Mouse (Mus musculus): ENCODE results near the gene S100a6. TPM values are rescaled to one million over a fixed set of nuclear protein-coding genes. Genes with fewer than 3 reads are reported as not detected.

S100a6 gene
- polyA plus RNA-seq, 1 experiment from 2014 or later, result 58.5 TPM

DNA sequence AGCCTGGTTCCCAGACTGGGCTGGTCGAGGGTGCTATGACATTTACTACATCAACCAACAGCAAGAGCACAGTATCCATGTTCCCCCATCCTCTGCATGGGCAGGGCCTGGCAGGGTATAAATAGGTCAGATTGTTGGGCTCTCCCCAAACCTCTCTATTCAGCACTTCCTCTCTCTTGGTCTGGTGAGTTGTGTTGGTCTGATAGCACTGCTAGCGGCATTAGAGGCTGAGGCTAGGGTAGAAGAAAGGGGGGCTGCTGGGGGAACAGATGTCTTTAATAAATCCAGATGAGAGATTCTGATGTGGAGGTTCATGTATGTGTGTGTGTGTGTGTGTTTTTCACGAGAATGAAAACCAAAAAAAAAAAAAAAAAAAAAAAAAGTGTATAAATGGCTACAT lies 9.1 kb upstream of the S100a6 start, which contains the start of gene S100a4:
S100a4 (plus strand) TSS at position 149 of the 400 bp plus-strand sequence.
- H3K27ac ChIP-seq, result peak within 1 kb of the TSS; percentile 87
- H3K27me3 ChIP-seq, result no peaks in the 10 kb centered on the region
- no peak within 1 kb of the TSS for H3K4me3 ChIP-seq
- H3K9ac ChIP-seq, result no peak within 1 kb of the TSS
- peak; percentile 68 for ATAC-seq (ENCODE audit: low FRiP score, low read depth)
- peaks cover 40% of the 10 kb centered on the region for H3K4me1 ChIP-seq
- no peaks in the 10 kb centered on the region for H3K36me3 ChIP-seq
- H3K9me3 ChIP-seq, result no peaks in the 10 kb centered on the region
- H3K4me2 ChIP-seq (replicated peaks), result no peak within 1 kb of the TSS
- 20% methylated on average over 3 of the region's 3 CpGs for WGBS

DNA sequence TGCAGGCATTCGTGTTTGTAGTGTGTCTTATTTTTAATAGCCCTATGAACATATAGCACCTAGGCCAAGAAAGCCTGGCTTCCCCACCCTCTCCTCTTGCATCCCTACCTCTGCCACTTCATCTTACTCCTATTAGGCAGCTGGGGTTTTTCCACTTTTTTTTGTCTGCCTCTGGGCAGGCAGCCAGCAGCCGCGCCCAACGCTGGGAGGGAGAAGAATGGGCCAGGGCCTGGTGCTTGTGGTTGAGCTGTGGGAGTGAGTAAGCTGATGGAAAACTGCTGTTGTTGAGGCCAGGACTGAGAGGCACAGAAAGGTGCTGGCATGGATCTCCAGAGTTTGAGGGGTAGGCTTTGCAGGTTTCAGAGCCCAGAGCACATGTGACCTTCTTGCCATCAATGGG lies 8.3 kb upstream of the S100a6 start:
- Histone ChIP-seq H3K36me3 (no peaks in the 10 kb centered on the region), H3K4me2 (replicated peaks) (no peak overlapping the region), H3K9me3 (no peaks in the 10 kb centered on the region), H3K4me3 (no peak overlapping the region), H3K9ac (no peak overlapping the region), H3K27me3 (no peaks in the 10 kb centered on the region), H3K27ac (peak overlapping the region; percentile 86), H3K4me1 (peaks cover 40% of the 10 kb centered on the region)
- 11% methylated on average over 4 of the region's 4 CpGs for WGBS
- ATAC-seq (ENCODE audit: low FRiP score, low read depth), result peak; percentile 60

DNA sequence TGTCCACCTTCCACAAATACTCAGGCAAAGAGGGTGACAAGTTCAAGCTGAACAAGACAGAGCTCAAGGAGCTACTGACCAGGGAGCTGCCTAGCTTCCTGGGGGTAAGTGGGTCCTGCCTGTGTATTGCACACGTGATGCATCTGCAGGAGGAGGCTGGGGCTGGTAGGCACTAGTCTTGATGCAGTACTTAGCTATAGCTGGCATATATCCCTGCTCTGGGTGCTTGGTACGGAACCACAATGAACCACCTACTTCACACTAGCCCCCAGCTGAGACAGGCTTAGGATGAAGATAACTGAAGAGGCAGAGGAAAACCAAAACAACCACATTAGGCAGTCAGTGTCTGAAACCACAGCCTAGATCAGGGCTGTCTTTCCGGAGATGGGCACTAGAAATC lies 7.6 kb upstream of the S100a6 start:
- WGBS, result 82% methylated on average over 3 of the region's 3 CpGs
- H3K4me3 ChIP-seq, result no peak overlapping the region
- no peak for ATAC-seq (ENCODE audit: low FRiP score, low read depth)
- H3K4me2 ChIP-seq (replicated peaks), result no peak overlapping the region
- no peak overlapping the region for H3K9ac ChIP-seq
- H3K9me3 ChIP-seq, result no peaks in the 10 kb centered on the region
- H3K4me1 ChIP-seq, result peaks cover 40% of the 10 kb centered on the region
- peak overlapping the region; percentile 86 for H3K27ac ChIP-seq
- no peaks in the 10 kb centered on the region for H3K36me3 ChIP-seq
- no peaks in the 10 kb centered on the region for H3K27me3 ChIP-seq

DNA sequence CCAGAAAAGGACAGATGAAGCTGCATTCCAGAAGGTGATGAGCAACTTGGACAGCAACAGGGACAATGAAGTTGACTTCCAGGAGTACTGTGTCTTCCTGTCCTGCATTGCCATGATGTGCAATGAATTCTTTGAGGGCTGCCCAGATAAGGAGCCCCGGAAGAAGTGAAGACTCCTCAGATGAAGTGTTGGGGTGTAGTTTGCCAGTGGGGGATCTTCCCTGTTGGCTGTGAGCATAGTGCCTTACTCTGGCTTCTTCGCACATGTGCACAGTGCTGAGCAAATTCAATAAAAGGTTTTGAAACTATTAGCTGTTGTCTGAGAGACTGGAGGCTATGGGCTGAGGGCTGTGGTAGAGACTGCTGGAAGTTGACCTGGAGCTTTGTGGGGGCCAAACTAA lies 6.9 kb upstream of the S100a6 start:
- no peaks in the 10 kb centered on the region for H3K36me3 ChIP-seq
- H3K27ac ChIP-seq, result peak overlapping the region; percentile 85
- H3K4me2 ChIP-seq (replicated peaks), result no peak overlapping the region
- H3K9ac ChIP-seq, result no peak overlapping the region
- 58% methylated on average over 2 of the region's 2 CpGs for WGBS
- ATAC-seq (ENCODE audit: low FRiP score, low read depth), result peak; percentile 10; the same call in 1 of the 2 replicates
- H3K4me1 ChIP-seq, result peaks cover 44% of the 10 kb centered on the region
- H3K9me3 ChIP-seq, result no peaks in the 10 kb centered on the region
- H3K4me3 ChIP-seq, result no peak overlapping the region
- H3K27me3 ChIP-seq, result no peaks in the 10 kb centered on the region

DNA sequence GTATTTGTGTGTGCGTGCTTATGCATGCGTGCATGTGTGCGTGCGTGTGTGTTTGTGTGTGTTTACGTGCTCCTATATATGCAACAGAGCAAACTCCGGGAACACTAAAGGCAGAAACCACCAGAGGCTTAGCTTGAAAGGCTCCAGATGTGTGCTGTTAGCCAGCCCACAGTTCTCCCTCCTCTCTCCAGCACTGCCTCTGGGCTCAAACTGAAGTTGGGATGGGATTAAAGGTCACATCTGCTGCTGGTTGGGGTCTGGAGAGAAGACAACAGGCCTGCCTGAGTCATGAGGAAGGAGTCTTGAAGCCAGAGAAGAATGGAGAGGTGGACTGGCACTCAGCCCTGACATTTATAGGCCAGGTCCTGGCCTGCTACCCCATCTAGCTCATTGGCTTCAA lies 6.5 kb upstream of the S100a6 start:
- Histone ChIP-seq H3K27me3 (no peaks in the 10 kb centered on the region), H3K4me1 (peaks cover 45% of the 10 kb centered on the region), H3K4me2 (replicated peaks) (no peak overlapping the region), H3K9me3 (no peaks in the 10 kb centered on the region), H3K4me3 (no peak overlapping the region), H3K9ac (no peak overlapping the region), H3K27ac (peak overlapping the region; percentile 85), H3K36me3 (no peaks in the 10 kb centered on the region)
- ATAC-seq (ENCODE audit: low FRiP score, low read depth), result peak; percentile 66; the same call in 1 of the 2 replicates
- WGBS, result 51% methylated on average over 6 of the region's 6 CpGs

DNA sequence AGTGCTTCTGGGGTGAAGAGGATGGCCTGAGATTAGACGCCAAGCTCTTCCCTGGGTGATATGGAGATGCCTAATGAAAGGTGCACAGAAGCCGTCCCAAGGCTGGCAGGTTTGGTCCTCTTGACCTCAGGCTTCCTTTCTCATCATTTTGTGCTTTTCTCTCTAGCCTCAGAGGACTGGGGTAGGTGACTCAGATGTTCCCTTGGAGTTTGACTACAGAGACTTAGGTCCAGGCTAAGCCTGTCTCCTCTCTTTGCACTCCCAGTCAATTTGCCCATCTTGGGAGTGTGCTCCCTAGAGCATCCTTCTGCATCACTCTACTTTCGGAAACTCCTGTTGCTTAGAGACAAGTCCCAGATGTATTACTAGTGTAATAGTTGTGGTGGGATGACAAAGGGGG lies 5.3 kb upstream of the S100a6 start:
- WGBS, result 88% methylated on average over 3 of the region's 3 CpGs
- Histone ChIP-seq H3K9me3 (no peaks in the 10 kb centered on the region), H3K4me2 (replicated peaks) (no peak overlapping the region), H3K9ac (no peak overlapping the region), H3K4me1 (peaks cover 45% of the 10 kb centered on the region), H3K27me3 (no peaks in the 10 kb centered on the region), H3K4me3 (no peak overlapping the region), H3K27ac (no peak overlapping the region), H3K36me3 (no peaks in the 10 kb centered on the region)
- ATAC-seq (ENCODE audit: low FRiP score, low read depth), result no peak

DNA sequence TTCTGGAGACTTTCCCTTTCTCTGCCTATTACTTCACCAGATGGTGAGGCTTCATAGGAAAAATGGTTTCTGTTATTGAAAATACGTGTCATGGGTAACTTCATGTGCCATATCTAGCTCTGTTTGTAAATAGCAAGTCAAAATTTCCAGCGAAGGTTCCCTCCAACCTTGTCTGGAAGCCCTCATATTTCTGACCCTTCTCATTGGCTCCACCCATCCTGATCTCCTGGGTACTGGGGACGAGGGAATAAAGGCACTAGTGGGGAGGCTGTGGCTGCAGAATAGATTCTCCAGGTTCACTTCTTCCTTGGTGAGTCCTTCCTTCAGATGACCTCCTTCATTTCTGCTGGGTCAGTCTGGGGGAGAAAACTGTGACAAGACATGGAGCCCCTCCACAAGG lies 4.5 kb upstream of the S100a6 start, which contains the start of gene S100a5:
S100a5 (plus strand) TSS at position 301 of the 400 bp plus-strand sequence.
- H3K4me3 ChIP-seq, result no peak within 1 kb of the TSS
- H3K9ac ChIP-seq, result no peak within 1 kb of the TSS
- H3K4me1 ChIP-seq, result peaks cover 46% of the 10 kb centered on the region
- ATAC-seq (ENCODE audit: low FRiP score, low read depth), result no peak
- H3K4me2 ChIP-seq (replicated peaks), result no peak within 1 kb of the TSS
- WGBS, result 59% methylated on average over 3 of the region's 3 CpGs
- no peaks in the 10 kb centered on the region for H3K9me3 ChIP-seq
- H3K27ac ChIP-seq, result no peak within 1 kb of the TSS; the same call in 1 of the 2 replicates
- 0 out of 2 replicates have a peak, but pooled peaks cover 1% of the 10 kb centered on the region for H3K27me3 ChIP-seq
- no peaks in the 10 kb centered on the region for H3K36me3 ChIP-seq

DNA sequence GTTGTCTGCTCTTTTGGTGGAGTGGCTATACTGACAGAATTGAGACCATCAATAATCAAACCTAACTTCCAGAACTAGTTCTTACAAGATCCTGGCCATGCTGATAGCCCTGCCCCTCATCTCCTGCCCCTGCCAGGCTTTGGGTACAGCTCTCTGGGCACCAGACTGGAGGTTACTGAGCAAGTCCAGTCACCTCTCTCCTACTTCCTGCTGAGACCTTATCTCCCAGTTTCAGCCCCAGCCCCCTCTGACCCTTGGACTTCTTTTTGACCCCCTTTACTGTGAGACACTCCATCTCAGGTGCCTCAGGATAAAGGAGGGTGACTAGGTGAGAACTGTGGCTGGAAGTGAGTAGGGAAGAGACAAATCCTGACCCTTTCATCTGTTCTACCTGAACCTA lies 3.6 kb upstream of the S100a6 start:
- ATAC-seq (ENCODE audit: low FRiP score, low read depth), result no peak
- peaks cover 6% of the 10 kb centered on the region; the same call in 1 of the 2 replicates for H3K27me3 ChIP-seq
- H3K36me3 ChIP-seq, result no peaks in the 10 kb centered on the region
- H3K27ac ChIP-seq, result no peak overlapping the region
- H3K4me1 ChIP-seq, result peaks cover 41% of the 10 kb centered on the region
- H3K9me3 ChIP-seq, result no peaks in the 10 kb centered on the region
- no peak overlapping the region for H3K4me3 ChIP-seq
- H3K4me2 ChIP-seq (replicated peaks), result no peak overlapping the region
- H3K9ac ChIP-seq, result no peak overlapping the region

DNA sequence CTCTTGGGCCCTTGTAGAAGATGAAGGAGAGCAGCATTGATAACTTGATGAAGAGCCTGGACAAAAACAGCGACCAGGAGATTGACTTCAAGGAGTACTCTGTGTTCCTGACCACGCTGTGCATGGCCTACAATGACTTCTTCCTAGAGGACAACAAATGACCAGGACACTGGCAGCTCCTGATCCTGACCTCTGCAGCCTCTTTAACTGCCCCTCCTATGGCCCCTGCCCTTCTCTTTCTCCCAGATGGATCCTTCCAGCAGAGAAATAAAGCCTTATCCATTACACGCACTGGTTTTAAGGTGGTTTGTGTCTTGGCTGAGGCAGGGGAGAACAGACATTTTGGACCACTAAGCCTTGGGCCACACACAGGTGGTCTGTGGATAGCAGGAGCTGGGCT lies 1.2 kb upstream of the S100a6 start:
- WGBS, result 93% methylated on average over 3 of the region's 3 CpGs
- Histone ChIP-seq H3K27me3 (peaks cover 6% of the 10 kb centered on the region; the same call in 1 of the 2 replicates), H3K9ac (no peak overlapping the region), H3K36me3 (no peaks in the 10 kb centered on the region), H3K4me3 (no peak overlapping the region), H3K27ac (no peak overlapping the region), H3K9me3 (no peaks in the 10 kb centered on the region), H3K4me2 (replicated peaks) (no peak overlapping the region), H3K4me1 (peaks cover 23% of the 10 kb centered on the region)
- ATAC-seq (ENCODE audit: low FRiP score, low read depth), result no peak

DNA sequence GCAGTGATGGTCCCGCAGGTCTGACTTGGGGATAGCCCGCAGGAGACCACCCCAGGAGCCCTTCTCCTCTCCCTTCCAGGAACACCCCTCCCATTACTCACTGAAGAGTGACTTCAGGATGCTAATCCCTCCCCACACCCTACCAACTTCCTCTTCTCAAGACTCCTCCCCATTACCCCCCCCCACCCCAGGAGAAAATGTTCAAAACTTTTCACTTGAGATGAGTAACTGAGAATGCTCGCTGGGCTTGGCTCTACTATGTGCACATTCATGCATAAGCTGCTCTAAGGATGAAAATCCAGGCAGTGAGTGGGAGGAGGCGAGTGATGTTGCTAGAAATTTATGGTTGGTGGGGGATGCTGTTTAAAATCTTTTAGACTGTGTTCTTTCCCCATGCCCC lies 621 bp upstream of the S100a6 start:
- no peak for ATAC-seq (ENCODE audit: low FRiP score, low read depth)
- Histone ChIP-seq H3K27ac (no peak overlapping the region), H3K4me1 (peaks cover 23% of the 10 kb centered on the region), H3K4me3 (no peak overlapping the region), H3K36me3 (no peaks in the 10 kb centered on the region), H3K9ac (no peak overlapping the region), H3K4me2 (replicated peaks) (no peak overlapping the region), H3K9me3 (no peaks in the 10 kb centered on the region), H3K27me3 (peaks cover 6% of the 10 kb centered on the region; the same call in 1 of the 2 replicates)
- 75% methylated on average over 4 of the region's 4 CpGs for WGBS

DNA sequence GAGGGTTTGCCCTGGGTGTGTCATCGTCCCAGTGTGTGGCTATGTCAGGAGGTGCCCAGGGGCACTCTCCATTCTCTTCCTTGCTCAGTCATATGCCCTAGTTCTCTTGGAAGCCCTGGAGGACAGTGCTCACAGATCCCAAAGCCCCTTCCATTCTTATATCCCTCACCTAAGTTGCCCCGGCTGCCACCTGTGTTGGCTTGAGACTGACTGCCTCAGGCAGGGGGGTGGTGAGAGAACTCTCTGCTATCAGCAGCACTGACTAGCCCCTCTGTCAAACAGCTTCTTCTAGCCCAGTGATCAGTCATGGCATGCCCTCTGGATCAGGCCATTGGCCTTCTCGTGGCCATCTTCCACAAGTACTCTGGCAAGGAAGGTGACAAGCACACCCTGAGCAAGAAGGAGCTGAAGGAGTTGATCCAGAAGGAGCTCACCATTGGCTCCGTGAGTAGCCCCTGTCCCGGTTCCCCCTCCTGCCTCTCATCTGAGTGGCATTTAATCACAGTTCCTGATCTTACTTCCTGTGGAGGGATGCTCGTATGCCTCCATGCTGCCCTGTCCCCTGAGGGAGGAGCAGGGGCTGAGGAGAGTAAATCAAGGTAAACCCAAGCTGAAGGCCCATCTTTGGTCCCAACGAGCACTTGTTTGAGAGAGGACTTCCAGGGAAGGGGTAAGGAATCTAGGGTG lies 922 bp downstream of the S100a6 start:
- no peak for ATAC-seq (ENCODE audit: low FRiP score, low read depth)
- H3K36me3 ChIP-seq, result no peaks in the 10 kb centered on the region
- H3K4me3 ChIP-seq, result peak overlapping the region; percentile 41
- H3K4me1 ChIP-seq, result peaks cover 20% of the 10 kb centered on the region
- peak overlapping the region; percentile 78 for H3K4me2 ChIP-seq (replicated peaks)
- peaks cover 5% of the 10 kb centered on the region; the same call in 1 of the 2 replicates for H3K9me3 ChIP-seq
- 55% methylated on average over 7 of the region's 7 CpGs for WGBS
- H3K9ac ChIP-seq, result peak overlapping the region; percentile 58
- no peak overlapping the region for H3K27ac ChIP-seq
- H3K27me3 ChIP-seq, result peaks cover 6% of the 10 kb centered on the region; the same call in 1 of the 2 replicates

DNA sequence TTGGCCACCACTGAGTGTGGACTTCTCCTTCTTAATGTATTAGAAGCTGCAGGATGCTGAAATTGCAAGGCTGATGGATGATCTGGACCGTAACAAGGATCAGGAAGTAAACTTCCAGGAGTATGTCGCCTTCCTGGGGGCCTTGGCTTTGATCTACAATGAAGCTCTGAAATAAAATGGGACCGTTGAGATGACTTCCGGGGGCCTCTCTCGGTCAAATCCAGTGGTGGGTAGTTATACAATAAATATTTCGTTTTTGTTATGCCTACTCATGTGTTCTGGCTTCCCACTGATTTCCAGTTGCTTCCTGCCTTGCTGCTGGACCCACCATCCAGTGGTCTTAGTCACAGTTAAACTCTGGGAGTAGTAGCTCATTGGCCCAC lies 1.5 kb downstream of the S100a6 start:
- 87% methylated on average over 6 of the region's 6 CpGs for WGBS
- no peak overlapping the region for H3K4me2 ChIP-seq (replicated peaks)
- ATAC-seq (ENCODE audit: low FRiP score, low read depth), result no peak

More for the DNA sequence above, 1.5 kb downstream of the S100a6 start:
- no peak overlapping the region for H3K4me3 ChIP-seq
- no peak overlapping the region for H3K27ac ChIP-seq
- H3K36me3 ChIP-seq, result no peaks in the 10 kb centered on the region
- peaks cover 6% of the 10 kb centered on the region; the same call in 1 of the 2 replicates for H3K27me3 ChIP-seq
- no peak overlapping the region for H3K9ac ChIP-seq
- peaks cover 20% of the 10 kb centered on the region for H3K4me1 ChIP-seq
- peaks cover 5% of the 10 kb centered on the region; the same call in 1 of the 2 replicates for H3K9me3 ChIP-seq
